Mouse (Mus musculus) brain, embryonic 14.5 days (tissue): ENCODE results near the gene Dhx15.

Experiments
- CTCF ChIP-seq: fragments of 200-500 bp; IDR thresholded peaks from 2 replicates; pipeline ENCODE4 v1.5.1; 2012; ENCODE audit warnings: inconsistent platforms, mild to moderate bottlenecking, moderate library complexity, borderline replicate concordance; ENCODE audit not compliant: insufficient read depth, insufficient read length; ENCODE audit errors: extremely low read depth
- POLR2A ChIP-seq: fragments of 200-500 bp; IDR thresholded peaks from 2 replicates; pipeline ENCODE4 v1.6.1; 2012; ENCODE audit warnings: mild to moderate bottlenecking, inconsistent platforms, borderline replicate concordance; ENCODE audit not compliant: poor library complexity, insufficient read depth, insufficient read length, severe bottlenecking; ENCODE audit errors: extremely low read depth

DNA sequence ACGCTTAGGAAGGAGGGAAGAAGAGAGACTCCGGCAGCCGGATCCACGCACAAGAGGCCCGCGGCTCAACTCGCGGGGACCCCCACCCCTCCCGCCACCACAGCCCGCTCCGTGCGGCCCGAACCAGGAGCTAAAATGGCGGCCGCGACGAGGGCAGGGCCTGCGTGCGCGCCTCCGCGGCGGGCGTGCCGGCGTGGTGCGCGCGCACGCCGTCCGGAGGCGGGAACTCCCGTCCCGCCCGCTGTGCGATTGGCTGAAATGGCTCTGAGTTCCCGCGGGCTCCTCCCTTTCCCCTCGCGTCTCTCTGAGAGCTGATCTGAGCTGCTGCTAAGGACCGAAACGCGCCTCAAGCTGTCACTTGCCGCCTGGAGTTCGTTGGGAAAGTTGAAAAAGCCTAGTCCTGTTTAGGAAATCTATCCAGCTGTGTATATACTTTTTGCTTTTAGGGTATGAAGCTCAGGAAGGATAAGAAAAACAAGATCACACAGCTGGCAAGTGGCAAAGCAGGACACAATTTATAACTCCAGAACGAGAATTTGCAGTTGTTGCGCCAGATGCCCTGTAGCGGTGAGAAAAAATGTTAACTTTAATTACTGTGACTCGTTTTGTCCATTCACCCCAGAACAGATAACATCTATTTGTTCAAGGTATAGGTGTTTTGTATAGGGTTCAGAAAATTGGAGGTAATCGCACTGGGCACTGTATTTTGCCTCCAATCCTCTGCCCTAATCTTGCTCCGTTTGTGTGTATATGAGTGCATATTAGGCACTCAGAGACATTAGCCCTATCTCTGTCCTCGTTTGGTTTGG, at the start of gene Dhx15:
- TF ChIP-seq POLR2A (peak; percentile 95), CTCF (no peak; the same call in 1 of the 2 replicates)
